In genomic region chr13:28481224-28481965, GRCm38 (mm10) we compare ENCODE assay signal across 11 mouse cellular contexts.
DNase-seq lines count a peak whose midpoint lies in the region; ATAC-seq and TF ChIP-seq lines count a peak whose summit lies in the region.
"Had no signal": no experiment of that assay in that cellular context is flagged by ENCODE, and none has a peak within 500 bp of the region (broad histone marks: within the 10 kb centered on the region; RNA-seq: fewer than 3 reads in every experiment).

No protein-coding gene starts in this region.

- WGBS in lung, embryonic 16.5 days, result 61% methylated on average over 7 of the region's 7 CpGs
- 56% methylated on average over 7 of the region's 7 CpGs for WGBS in hindbrain, embryonic 12.5 days
- WGBS in neural tube, embryonic 13.5 days, result 45% methylated on average over 7 of the region's 7 CpGs

- ATAC-seq in lung, embryonic 16.5 days (ENCODE audit: low read depth), result peak; percentile 76; the same call in 1 of the 2 replicates
- ATAC-seq in hindbrain, embryonic 12.5 days (ENCODE audit: low FRiP score), result peak; percentile 93
- peak; percentile 75 for ATAC-seq in neural tube, embryonic 13.5 days (ENCODE audit: low read depth)

- H3K4me1 ChIP-seq in lung, embryonic 16.5 days (replicated peaks; ENCODE audit: control insufficient read depth, insufficient read depth, low read length), result 0 out of 2 replicates have a peak, but pooled peaks cover 4% of the 10 kb centered on the region
- H3K4me1 ChIP-seq in hindbrain, embryonic 12.5 days, result peaks cover 15% of the 10 kb centered on the region; the same call in 1 of the 2 replicates
- peaks cover 17% of the 10 kb centered on the region for H3K4me1 ChIP-seq in neural tube, embryonic 13.5 days (replicated peaks)
- H3K4me1 ChIP-seq: heart, embryonic 10.5 days; liver, embryonic 15.5 days had no signal

- H3K27ac ChIP-seq in lung, embryonic 16.5 days (ENCODE audit: low read length), result no peak overlapping the region
- H3K27ac ChIP-seq in hindbrain, embryonic 12.5 days, result peak overlapping the region; percentile 62
- peak overlapping the region; percentile 7; the same call in 1 of the 2 replicates for H3K27ac ChIP-seq in neural tube, embryonic 13.5 days (replicated peaks)
- H3K27ac ChIP-seq in layer of hippocampus, adult 2 months, result no peak overlapping the region
- H3K27ac ChIP-seq: heart, embryonic 10.5 days; liver, embryonic 15.5 days had no signal

- H3K9me3 ChIP-seq in lung, embryonic 16.5 days (ENCODE audit: control insufficient read depth, low read length), result no peaks in the 10 kb centered on the region
- H3K9me3 ChIP-seq in hindbrain, embryonic 12.5 days (replicated peaks), result 0 out of 2 replicates have a peak, but pooled peaks cover 3% of the 10 kb centered on the region
- no peaks in the 10 kb centered on the region for H3K9me3 ChIP-seq in neural tube, embryonic 13.5 days
- H3K9me3 ChIP-seq: liver, embryonic 15.5 days had no signal

- no peak overlapping the region for H3K4me2 ChIP-seq in lung, embryonic 16.5 days (ENCODE audit: low read depth, low read length)
- no peak overlapping the region for H3K4me2 ChIP-seq in hindbrain, embryonic 12.5 days (replicated peaks)
- no peak overlapping the region for H3K4me2 ChIP-seq in neural tube, embryonic 13.5 days
- H3K4me2 ChIP-seq: liver, embryonic 15.5 days had no signal

- no peak overlapping the region for H3K9ac ChIP-seq in lung, embryonic 16.5 days (ENCODE audit: low read length)
- no peak overlapping the region for H3K9ac ChIP-seq in hindbrain, embryonic 12.5 days
- H3K9ac ChIP-seq in neural tube, embryonic 13.5 days, result no peak overlapping the region
- H3K9ac ChIP-seq: liver, embryonic 15.5 days had no signal

- DNase-seq in lung, adult 18-20 months, result no peak
- DNase-seq in cerebellum, postnatal 36 days, result peak; percentile 58 to 66
- no peak for DNase-seq in layer of hippocampus, adult 2 months (ENCODE audit: low spot score in 2 of 2)
- DNase-seq in kidney, postnatal 10 days, result no peak
- DNase-seq in layer of hippocampus, postnatal 25 days (ENCODE audit: extremely low spot score in 1 of 2, low spot score in 1 of 2), result no peak
- DNase-seq: kidney, adult 11 months had no signal

- no peak overlapping the region for H3K4me3 ChIP-seq in lung, embryonic 16.5 days (ENCODE audit: low read length)
- no peak overlapping the region for H3K4me3 ChIP-seq in hindbrain, embryonic 12.5 days
- H3K4me3 ChIP-seq in neural tube, embryonic 13.5 days, result no peak overlapping the region
- no peak overlapping the region for H3K4me3 ChIP-seq in layer of hippocampus, adult 2 months
- H3K4me3 ChIP-seq: heart, embryonic 10.5 days; liver, embryonic 15.5 days had no signal

- no peak for TF ChIP-seq CTCF in layer of hippocampus, adult 2 months (conservative IDR thresholded peaks at IDR 0.05)

- H3K36me3 ChIP-seq in lung, embryonic 16.5 days (ENCODE audit: control insufficient read depth, insufficient read depth, low read length), result no peaks in the 10 kb centered on the region
- peaks cover 2% of the 10 kb centered on the region; the same call in 1 of the 2 replicates for H3K36me3 ChIP-seq in hindbrain, embryonic 12.5 days
- H3K36me3 ChIP-seq in neural tube, embryonic 13.5 days, result no peaks in the 10 kb centered on the region
- H3K36me3 ChIP-seq: heart, embryonic 10.5 days; liver, embryonic 15.5 days had no signal

- no peaks in the 10 kb centered on the region for H3K27me3 ChIP-seq in lung, embryonic 16.5 days (ENCODE audit: control insufficient read depth, insufficient read depth, low read depth, low read length)
- H3K27me3 ChIP-seq in hindbrain, embryonic 12.5 days, result no peaks in the 10 kb centered on the region
- H3K27me3 ChIP-seq in neural tube, embryonic 13.5 days, result no peaks in the 10 kb centered on the region
- H3K27me3 ChIP-seq: liver, embryonic 15.5 days had no signal

Comparison
In these comparisons a context has a peak if more than half of its experiments do, and no peak if none do; other contexts are left out.
1. H3K27ac ChIP-seq: peak in hindbrain, embryonic 12.5 days (single experiment) and neural tube, embryonic 13.5 days (single experiment); none in lung, embryonic 16.5 days (single experiment) and layer of hippocampus, adult 2 months (single experiment).
2. DNase-seq: peak in cerebellum, postnatal 36 days (2 of 2); none in lung, adult 18-20 months (0 of 2), layer of hippocampus, adult 2 months (0 of 2), kidney, postnatal 10 days (single experiment) and layer of hippocampus, postnatal 25 days (0 of 2).
3. Peak in every context shown above with its lines, with median percentiles within 50 percentile points of each other: ATAC-seq.